Mouse (Mus musculus) hindbrain, embryonic 11.5 days (tissue): ENCODE data around the gene Myo18b. TPM values are rescaled to one million over a fixed set of nuclear protein-coding genes. Genes with fewer than 3 reads are reported as not detected.

Experiments
- ATAC-seq: fragments of 200-750 bp; cut with Nextera tagmentation; 2 replicates; pipeline ENCODE4 v1.8.0; 2017; ENCODE audit warnings: mild to moderate bottlenecking, moderate TSS enrichment, moderate library complexity; ENCODE audit not compliant: low FRiP score
- DNase-seq: peaks from one replicate; pipeline ENCODE4 v3.0.0-alpha.2; 2015; ENCODE audit warnings: low spot score
- H3K27ac ChIP-seq: fragments of 300-500 bp; sonication (generic); 2 replicates; pipeline ENCODE4 v1.5.1; 2014; ENCODE audit warnings: mild to moderate bottlenecking, low read depth, low read length
- H3K27me3 ChIP-seq: fragments of 300-500 bp; sonication (generic); 2 replicates; pipeline ENCODE4 v1.6.1; 2014; ENCODE audit warnings: mild to moderate bottlenecking, low read length, moderate library complexity, mixed read lengths; ENCODE audit not compliant: control insufficient read depth, insufficient read depth
- H3K36me3 ChIP-seq: fragments of 300-500 bp; sonication (generic); 2 replicates; pipeline ENCODE4 v1.6.1; 2014; ENCODE audit warnings: mild to moderate bottlenecking, low read length, moderate library complexity, mixed read lengths; ENCODE audit not compliant: control insufficient read depth, insufficient read depth
- H3K4me1 ChIP-seq: fragments of 300-500 bp; sonication (generic); replicated peaks from 2 replicates; pipeline ENCODE4 v1.6.1; 2014; ENCODE audit warnings: low read length, mixed read lengths; ENCODE audit not compliant: control insufficient read depth, insufficient read depth
- H3K4me2 ChIP-seq: fragments of 300-500 bp; sonication (generic); replicated peaks from 2 replicates; pipeline ENCODE4 v1.6.1; 2014; ENCODE audit warnings: mild to moderate bottlenecking, low read depth, low read length
- H3K4me3 ChIP-seq: fragments of 300-500 bp; sonication (generic); 2 replicates; pipeline ENCODE4 v1.5.1; 2014; ENCODE audit warnings: low read depth, low read length
- H3K9ac ChIP-seq: fragments of 300-500 bp; sonication (generic); 2 replicates; pipeline ENCODE4 v1.6.1; 2014; ENCODE audit warnings: low read depth, low read length
- H3K9me3 ChIP-seq: fragments of 300-500 bp; sonication (generic); 2 replicates; pipeline ENCODE4 v1.6.1; 2016; ENCODE audit warnings: low read length; ENCODE audit not compliant: control insufficient read depth
- WGBS: fragments of 180-500 bp; shearing (Covaris S2); extraction: QIAGEN DNeasy Blood & Tissue Kit; methylation state at CpG from one replicate; pipeline ENCODE4 v1.1.7; 2014; 5-methylcytosine and 5-hydroxymethylcytosine counted together
- polyA plus RNA-seq: library from polyadenylated mRNA; unstranded; fragments of >200 nt; fragmentation: Nextera tagmentation; extraction: Ambion mirVana; gene quantifications from 2 replicates; pipeline ENCODE4 v1.2.1, GENCODE M21; 2014

Myo18b gene
- polyA plus RNA-seq, 1 experiment from 2014 or later: 0.68 TPM

DNA sequence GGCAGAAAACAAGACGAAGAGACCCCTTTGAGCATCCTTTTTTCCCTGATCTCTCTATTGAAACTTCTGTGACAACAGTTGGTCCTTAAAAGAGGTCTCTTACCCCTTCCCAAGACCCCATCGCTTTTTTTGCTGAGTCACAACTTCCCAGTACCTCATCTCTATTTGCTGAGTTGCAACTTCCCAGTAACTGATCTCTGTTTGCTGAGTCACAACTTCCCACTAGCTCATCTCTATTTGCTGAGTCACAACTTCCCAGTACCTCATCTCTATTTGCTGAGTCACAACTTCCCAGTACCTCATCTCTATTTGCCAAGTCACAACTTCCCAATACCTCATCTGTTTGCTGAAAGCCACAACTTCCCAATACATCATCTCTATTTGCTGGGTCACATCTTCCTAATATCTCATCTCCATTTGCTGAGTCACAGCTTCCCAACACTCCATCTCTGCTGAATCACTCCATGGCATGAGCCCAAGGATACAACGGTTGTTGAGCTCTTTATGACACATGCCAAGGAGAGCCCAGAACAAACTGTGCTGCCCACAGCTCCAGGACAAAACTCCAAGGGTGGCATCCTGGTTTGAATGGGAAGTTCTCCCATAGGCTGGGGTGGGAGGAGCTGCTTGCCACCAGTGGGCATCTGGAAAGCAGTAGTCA, 134.6 kb downstream of the Myo18b start:
- no peak overlapping the region for H3K9ac ChIP-seq
- WGBS: 81% methylated on average over 3 of the region's 3 CpGs
- H3K27ac ChIP-seq: no peak overlapping the region
- H3K4me3 ChIP-seq: no peak overlapping the region
- no peaks in the 10 kb centered on the region for H3K36me3 ChIP-seq
- no peak overlapping the region for H3K4me2 ChIP-seq
- DNase-seq (no peak), ATAC-seq (no peak)
- H3K4me1 ChIP-seq: no peaks in the 10 kb centered on the region
- no peaks in the 10 kb centered on the region for H3K9me3 ChIP-seq
- H3K27me3 ChIP-seq: 0 out of 2 replicates have a peak, but pooled peaks cover 2% of the 10 kb centered on the region

DNA sequence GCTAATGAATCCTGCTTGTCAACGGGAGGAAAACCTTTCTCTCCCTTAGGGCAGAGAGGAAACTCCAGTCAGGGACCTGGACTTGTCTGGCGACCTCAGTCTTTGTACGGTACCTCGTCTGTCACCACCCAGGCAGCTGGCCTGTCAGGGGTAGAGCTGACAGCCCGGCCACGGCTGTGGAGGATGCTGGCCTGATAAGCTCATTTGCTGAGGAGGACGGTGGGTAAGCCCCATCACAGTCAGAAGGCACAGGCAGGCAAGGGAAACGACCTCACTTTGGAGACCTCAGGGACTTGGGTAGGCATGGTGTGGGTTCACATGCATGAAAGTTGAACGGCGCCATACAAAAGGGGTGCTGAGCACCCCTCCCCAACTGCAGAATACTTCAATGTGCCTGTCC, 140.6 kb downstream of the Myo18b start:
- no peak overlapping the region for H3K4me2 ChIP-seq
- H3K4me3 ChIP-seq: no peak overlapping the region
- no peaks in the 10 kb centered on the region for H3K27me3 ChIP-seq
- H3K36me3 ChIP-seq: no peaks in the 10 kb centered on the region
- H3K4me1 ChIP-seq: peaks cover 5% of the 10 kb centered on the region
- DNase-seq (no peak), ATAC-seq (no peak)
- H3K9ac ChIP-seq: no peak overlapping the region
- H3K27ac ChIP-seq: 0 out of 2 replicates have a peak overlapping the region, but pooled peaks have one; percentile 27
- 24% methylated on average over 10 of the region's 10 CpGs for WGBS
- H3K9me3 ChIP-seq: no peaks in the 10 kb centered on the region

DNA sequence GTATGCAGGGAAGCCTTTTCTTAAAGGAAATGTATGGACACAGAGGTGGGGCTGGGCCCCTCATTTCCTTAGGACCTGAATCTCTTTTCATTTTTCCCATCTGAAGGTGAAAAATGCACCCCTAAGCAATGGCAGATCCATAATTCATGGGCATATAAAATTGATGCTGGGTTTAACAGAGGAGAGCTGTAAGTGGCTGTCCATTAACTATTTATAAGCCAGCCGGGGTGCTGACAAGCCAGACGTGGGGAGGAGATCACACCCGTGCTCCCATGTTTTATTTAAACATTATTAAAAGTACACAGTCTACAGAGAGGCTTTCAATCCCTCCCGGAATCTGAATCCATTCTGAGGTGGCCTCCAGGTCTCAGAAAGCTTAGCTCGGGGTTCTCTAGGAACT, 146.5 kb downstream of the Myo18b start:
- no peak for DNase-seq
- WGBS: 67% methylated on average over 5 of the region's 5 CpGs
- H3K27ac ChIP-seq: no peak overlapping the region

DNA sequence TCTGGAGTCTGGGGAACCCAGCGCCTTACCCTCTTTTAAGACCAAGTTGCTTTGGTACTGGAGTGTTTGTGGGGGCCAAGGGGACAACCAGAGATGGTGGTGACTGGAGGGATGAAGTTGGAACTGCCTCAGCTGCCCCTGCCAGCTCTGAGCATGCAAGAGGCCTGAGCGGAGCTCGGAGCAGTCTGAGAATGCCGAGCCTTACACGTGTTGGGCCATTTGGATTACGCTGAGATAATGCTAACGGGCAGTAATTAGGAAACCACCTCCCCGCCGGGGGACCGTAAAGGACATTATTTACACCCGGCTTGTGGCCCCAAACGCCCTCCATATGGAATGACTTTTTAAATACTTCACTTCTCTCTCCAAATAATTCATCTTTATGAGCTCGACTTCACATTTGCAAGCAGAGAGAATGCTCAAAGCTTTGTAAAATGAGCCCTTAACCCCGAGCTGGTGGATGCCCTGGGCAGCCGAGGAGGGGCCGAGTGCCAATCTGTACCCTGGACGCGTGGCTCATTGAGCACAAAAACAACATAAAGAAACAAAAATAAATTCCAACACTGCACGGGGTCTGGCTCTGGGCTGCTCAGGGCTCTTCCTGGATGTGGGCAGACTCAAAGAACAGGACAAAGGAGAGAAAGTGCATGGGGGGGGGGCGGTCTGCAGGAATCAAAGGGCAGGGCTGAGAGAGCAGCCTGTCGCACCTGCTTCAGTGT, 148.0 kb downstream of the Myo18b start:
- H3K9me3 ChIP-seq: no peaks in the 10 kb centered on the region
- WGBS: 45% methylated on average over 21 of the region's 21 CpGs
- no peaks in the 10 kb centered on the region for H3K4me1 ChIP-seq
- no peak overlapping the region for H3K4me2 ChIP-seq
- H3K36me3 ChIP-seq: no peaks in the 10 kb centered on the region
- 0 out of 2 replicates have a peak overlapping the region, but pooled peaks have one; percentile 45 for H3K27ac ChIP-seq
- no peaks in the 10 kb centered on the region for H3K27me3 ChIP-seq
- DNase-seq: no peak
- no peak for ATAC-seq
- no peak overlapping the region for H3K4me3 ChIP-seq
- no peak overlapping the region for H3K9ac ChIP-seq

More for the DNA sequence above, 146.5 kb downstream of the Myo18b start:
- H3K27me3 ChIP-seq: no peaks in the 10 kb centered on the region
- H3K4me1 ChIP-seq: no peaks in the 10 kb centered on the region
- no peak overlapping the region for H3K9ac ChIP-seq
- H3K4me2 ChIP-seq: no peak overlapping the region
- no peaks in the 10 kb centered on the region for H3K36me3 ChIP-seq
- no peak overlapping the region for H3K4me3 ChIP-seq
- ATAC-seq: no peak
- no peaks in the 10 kb centered on the region for H3K9me3 ChIP-seq

DNA sequence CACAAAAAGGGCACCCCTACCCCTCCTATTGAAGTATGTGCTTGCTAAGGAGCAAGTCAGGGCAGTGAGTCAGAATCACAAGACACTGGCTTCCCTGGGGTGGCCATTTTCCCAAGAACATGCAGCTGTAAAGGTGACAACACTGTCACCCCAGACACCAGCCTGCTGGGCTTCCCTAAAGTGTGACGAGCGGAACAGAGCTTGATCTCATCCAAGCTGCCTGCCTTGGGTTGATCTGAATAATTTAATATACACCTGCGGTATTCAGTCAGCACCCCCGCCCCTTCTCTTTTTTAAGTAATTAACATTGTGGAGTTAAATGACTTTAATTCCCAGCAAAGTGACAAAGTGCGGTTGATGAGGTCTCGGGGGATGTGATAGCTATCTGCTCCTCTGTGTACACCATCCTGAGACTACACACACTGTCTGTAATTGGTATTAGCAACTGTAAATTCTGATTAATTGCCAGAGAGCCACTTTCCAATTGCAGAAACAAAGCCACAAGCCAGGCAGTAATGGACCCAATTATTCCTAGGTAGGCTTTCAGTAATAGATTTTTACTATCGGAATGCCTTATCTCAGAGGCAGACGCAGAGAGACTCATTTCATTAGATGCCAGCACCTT, 148.7 kb downstream of the Myo18b start:
- H3K4me3 ChIP-seq: no peak overlapping the region
- no peaks in the 10 kb centered on the region for H3K9me3 ChIP-seq
- no peaks in the 10 kb centered on the region for H3K27me3 ChIP-seq
- no peak overlapping the region for H3K9ac ChIP-seq
- no peak overlapping the region for H3K4me2 ChIP-seq
- DNase-seq: no peak
- H3K36me3 ChIP-seq: no peaks in the 10 kb centered on the region
- H3K4me1 ChIP-seq: no peaks in the 10 kb centered on the region
- WGBS: 76% methylated on average over 8 of the region's 8 CpGs
- ATAC-seq: no peak
- H3K27ac ChIP-seq: 0 out of 2 replicates have a peak overlapping the region, but pooled peaks have one; percentile 45

DNA sequence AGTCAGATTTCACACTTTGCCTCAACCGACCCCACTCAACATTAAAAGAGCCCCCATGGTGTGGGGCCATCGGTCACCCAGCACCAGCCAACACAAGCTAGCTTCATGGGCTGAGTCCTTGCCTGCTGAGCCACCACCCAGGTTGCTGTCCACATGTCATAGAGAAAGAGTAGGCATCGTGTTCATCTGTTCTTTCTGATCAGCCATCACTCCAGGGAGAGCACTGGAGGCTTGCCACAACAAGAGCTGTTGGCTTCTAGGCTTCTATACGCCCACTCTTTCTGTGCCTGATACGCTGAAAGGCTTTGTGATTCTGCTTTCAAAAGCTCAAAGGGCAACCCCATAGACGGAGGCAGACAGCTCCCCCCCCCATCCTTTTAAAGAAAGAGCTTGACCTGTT, 151.0 kb downstream of the Myo18b start:
- Histone ChIP-seq H3K27me3 (no peaks in the 10 kb centered on the region), H3K4me1 (no peaks in the 10 kb centered on the region), H3K27ac (no peak overlapping the region), H3K4me2 (no peak overlapping the region), H3K36me3 (no peaks in the 10 kb centered on the region), H3K9ac (no peak overlapping the region), H3K4me3 (no peak overlapping the region), H3K9me3 (no peaks in the 10 kb centered on the region)
- ATAC-seq (no peak), DNase-seq (no peak)
- 70% methylated on average over 6 of the region's 6 CpGs for WGBS

DNA sequence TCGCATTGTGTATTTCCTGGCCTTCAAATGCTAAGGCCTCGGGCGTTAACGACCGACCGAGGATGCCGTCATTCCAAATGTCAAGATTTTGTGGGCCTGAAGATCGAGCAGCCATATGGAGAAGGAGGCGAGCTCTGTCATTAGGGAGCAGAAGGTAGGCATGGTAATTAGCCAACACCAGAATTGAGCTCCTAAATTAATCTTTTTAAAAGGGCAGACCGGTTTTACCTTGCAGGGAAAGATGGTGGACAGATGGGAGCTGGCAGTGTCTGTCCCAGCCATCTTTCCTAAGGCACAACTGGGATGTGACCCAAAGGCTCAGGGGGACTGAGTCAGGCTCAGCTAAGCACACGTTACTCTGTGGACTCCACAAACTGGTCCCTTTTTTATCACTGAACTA, 151.6 kb downstream of the Myo18b start:
- Histone ChIP-seq H3K36me3 (no peaks in the 10 kb centered on the region), H3K27ac (no peak overlapping the region), H3K4me3 (no peak overlapping the region), H3K4me1 (no peaks in the 10 kb centered on the region), H3K4me2 (no peak overlapping the region), H3K9me3 (no peaks in the 10 kb centered on the region), H3K9ac (no peak overlapping the region), H3K27me3 (no peaks in the 10 kb centered on the region; the same call in 1 of the 2 replicates)
- 89% methylated on average over 11 of the region's 11 CpGs for WGBS
- ATAC-seq (no peak), DNase-seq (no peak)

DNA sequence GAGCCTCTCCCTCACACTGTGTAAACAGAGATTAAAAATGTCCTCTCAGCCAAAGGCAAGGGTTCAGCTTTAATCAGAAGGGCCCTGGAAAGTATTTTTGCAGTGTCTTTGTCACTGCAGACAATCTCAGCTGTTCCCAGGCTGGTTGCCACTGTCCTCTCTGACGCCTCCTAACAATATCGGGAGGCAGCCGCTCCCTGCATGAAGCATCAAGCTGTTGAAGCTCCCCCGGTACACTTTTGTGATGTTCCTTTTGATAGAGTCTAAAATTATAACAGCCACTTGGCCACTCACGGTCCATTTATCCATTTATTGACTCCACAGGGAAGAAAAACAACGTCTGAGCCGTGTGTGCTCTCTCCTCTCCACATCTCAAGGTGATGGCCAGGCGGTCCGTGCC, 153.0 kb downstream of the Myo18b start:
- Histone ChIP-seq H3K36me3 (no peaks in the 10 kb centered on the region), H3K27ac (no peak overlapping the region), H3K4me1 (no peaks in the 10 kb centered on the region), H3K4me2 (no peak overlapping the region), H3K9me3 (no peaks in the 10 kb centered on the region), H3K9ac (no peak overlapping the region), H3K27me3 (no peaks in the 10 kb centered on the region; the same call in 1 of the 2 replicates), H3K4me3 (no peak overlapping the region)
- ATAC-seq: no peak
- no peak for DNase-seq
- 67% methylated on average over 9 of the region's 9 CpGs for WGBS
